Mouse (Mus musculus) hindbrain, embryonic 10.5 days (tissue): ENCODE measurements around the gene Icmt. TPM values are rescaled to one million over a fixed set of nuclear protein-coding genes. Genes with fewer than 3 reads are reported as not detected.

ENCODE experiments used
- DNase-seq: peaks from one replicate; pipeline ENCODE4 v3.0.0-alpha.2; 2017; ENCODE audit warnings: low spot score
- H3K27ac ChIP-seq: fragments of 300-500 bp; sonication (generic); 2 replicates; pipeline ENCODE4 v1.5.1; 2016; ENCODE audit warnings: mild to moderate bottlenecking, moderate library complexity
- H3K27me3 ChIP-seq: fragments of 300-500 bp; sonication (generic); 2 replicates; pipeline ENCODE4 v1.6.1; 2016; ENCODE audit warnings: mild to moderate bottlenecking; ENCODE audit not compliant: poor library complexity, insufficient read depth, severe bottlenecking
- H3K36me3 ChIP-seq: fragments of 300-500 bp; sonication (generic); 2 replicates; pipeline ENCODE4 v1.6.1; 2016; ENCODE audit warnings: mild to moderate bottlenecking, moderate library complexity
- H3K4me1 ChIP-seq: fragments of 300-500 bp; sonication (generic); replicated peaks from 2 replicates; pipeline ENCODE4 v1.6.1; 2016; ENCODE audit warnings: mild to moderate bottlenecking
- H3K4me3 ChIP-seq: fragments of 300-500 bp; sonication (generic); 2 replicates; pipeline ENCODE4 v1.5.1; 2016; ENCODE audit warnings: mild to moderate bottlenecking, moderate library complexity
- H3K9me3 ChIP-seq: fragments of 300-500 bp; sonication (generic); 2 replicates; pipeline ENCODE4 v1.6.1; 2016; ENCODE audit warnings: mild to moderate bottlenecking, moderate library complexity
- WGBS: fragments of 180-500 bp; shearing (Covaris S2); methylation state at CpG from one replicate; pipeline ENCODE4 v1.1.7; 2016; 5-methylcytosine and 5-hydroxymethylcytosine counted together
- polyA plus RNA-seq: library from polyadenylated mRNA; unstranded; fragments of >200 nt; fragmentation: Nextera tagmentation; extraction: Ambion mirVana; gene quantifications from 2 replicates; pipeline ENCODE4 v1.2.1, GENCODE M21; 2016

Icmt gene
- polyA plus RNA-seq, 1 experiment from 2014 or later = 22.3 TPM

DNA sequence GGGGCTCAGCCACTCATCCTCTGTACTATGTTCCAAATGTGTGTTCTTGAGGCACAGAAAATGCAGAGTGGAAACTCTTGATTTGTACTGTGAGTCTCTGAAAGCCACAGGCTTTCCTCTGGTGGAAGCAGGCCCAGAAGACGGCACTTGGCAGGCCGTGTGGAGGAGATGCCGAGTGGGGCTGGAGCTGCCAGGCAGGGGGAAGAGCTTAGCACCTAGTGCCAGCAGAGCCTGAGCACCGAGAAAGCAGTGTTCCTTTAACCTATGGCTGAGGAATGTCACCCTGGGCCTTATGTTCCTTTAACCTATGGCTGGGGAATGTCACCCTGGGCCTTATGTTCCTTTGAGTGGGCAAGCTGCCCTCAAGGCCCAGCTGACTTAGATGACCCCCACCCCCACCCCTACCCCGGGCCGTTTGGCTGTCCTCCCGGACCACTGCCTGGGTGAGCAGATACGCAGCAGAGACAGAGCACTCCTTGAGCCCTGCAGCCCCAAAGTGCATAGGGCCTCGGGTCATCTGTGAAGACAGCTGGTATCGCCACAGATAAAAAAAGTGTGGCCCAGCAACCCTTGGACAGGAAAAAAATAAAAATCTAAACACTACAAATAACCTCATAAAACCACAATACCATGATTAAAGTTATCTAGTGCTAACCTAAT is 30.7 kb upstream of the Icmt start:
- Histone ChIP-seq H3K4me3 (no peak overlapping the region), H3K4me1 (peaks cover 83% of the 10 kb centered on the region), H3K36me3 (peaks cover 23% of the 10 kb centered on the region), H3K27me3 (peaks cover 15% of the 10 kb centered on the region), H3K27ac (0 out of 2 replicates have a peak overlapping the region, but pooled peaks have one; percentile 30), H3K9me3 (no peaks in the 10 kb centered on the region)
- DNase-seq = no peak
- 52% methylated on average over 10 of the region's 10 CpGs for WGBS

DNA sequence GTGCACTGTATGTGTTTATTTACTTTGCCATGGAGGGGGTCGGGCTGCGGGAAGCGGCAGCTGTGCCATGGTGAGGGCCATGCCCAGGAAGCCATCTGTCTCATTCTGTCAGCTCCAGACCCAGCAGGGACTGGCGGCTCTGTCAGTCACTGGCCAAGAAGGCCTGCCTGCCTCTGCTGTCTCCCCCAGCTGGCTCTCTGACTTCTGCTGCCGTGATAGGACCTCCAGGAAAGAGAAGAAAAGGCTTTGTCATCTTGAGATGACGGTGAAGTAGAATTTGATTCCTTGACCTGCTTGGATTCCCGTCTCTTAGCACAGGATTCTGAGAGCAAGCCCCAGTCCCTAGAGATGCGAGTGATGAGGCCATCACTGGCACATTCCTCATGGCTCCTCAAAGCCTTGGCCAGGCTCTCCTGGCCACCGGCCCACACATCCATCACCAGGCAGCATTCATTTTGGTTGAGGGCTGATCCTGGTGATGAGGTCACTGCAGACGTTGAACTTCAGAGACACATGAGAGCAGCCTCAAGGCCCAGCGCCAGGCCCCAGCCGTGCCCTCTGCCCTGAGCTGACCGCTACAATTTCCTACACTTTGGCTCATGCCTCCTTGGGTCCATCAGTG is 29.2 kb upstream of the Icmt start:
- no peak overlapping the region; the same call in 1 of the 2 replicates for H3K27ac ChIP-seq
- peaks cover 30% of the 10 kb centered on the region for H3K27me3 ChIP-seq
- H3K4me3 ChIP-seq = no peak overlapping the region
- DNase-seq = no peak
- peaks cover 83% of the 10 kb centered on the region for H3K4me1 ChIP-seq
- no peaks in the 10 kb centered on the region for H3K9me3 ChIP-seq
- 72% methylated on average over 13 of the region's 13 CpGs for WGBS
- H3K36me3 ChIP-seq = peaks cover 23% of the 10 kb centered on the region

DNA sequence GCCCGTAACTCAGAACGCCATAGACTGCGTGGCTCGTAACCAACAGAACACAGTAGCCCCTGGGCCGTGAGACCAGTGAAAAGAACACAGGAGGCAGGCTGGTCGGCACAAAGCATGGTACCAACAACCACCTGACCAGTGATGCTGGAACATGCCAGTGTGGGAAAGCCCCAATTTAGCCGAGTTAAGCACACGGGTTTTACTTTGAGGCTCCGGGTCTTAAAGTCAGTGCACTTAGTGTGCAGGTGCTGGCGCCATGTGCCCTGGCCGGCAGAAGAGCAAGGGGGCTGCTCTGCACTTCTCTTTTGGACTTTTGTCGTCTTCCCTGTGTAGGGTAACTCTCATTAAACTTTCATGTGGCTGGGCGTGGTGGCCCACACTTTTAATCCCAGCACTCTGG is 27.1 kb upstream of the Icmt start:
- H3K36me3 ChIP-seq = peaks cover 20% of the 10 kb centered on the region
- no peak overlapping the region for H3K27ac ChIP-seq
- 90% methylated on average over 13 of the region's 13 CpGs for WGBS
- H3K9me3 ChIP-seq = no peaks in the 10 kb centered on the region
- H3K4me1 ChIP-seq = peaks cover 84% of the 10 kb centered on the region
- no peak for DNase-seq
- H3K27me3 ChIP-seq = peaks cover 51% of the 10 kb centered on the region
- no peak overlapping the region for H3K4me3 ChIP-seq

DNA sequence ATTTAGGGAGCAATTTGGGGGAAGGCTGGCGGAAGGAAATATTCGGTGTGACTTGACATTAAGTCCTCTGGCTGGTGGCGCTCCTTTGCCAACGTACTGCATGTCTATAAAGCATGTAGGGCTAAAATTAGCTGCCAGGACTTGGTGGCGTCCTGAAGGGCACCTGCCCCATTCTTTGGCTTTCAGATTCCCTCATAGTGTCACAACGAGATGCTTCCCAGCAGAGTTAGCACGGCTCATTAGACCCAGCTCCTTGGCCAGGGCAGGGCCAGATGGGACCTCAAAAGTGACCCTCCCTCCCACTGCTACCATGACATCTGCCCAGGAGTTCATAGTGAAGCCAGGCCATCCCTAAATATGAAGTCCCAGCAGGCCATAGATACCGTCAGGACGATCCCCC is 26.4 kb upstream of the Icmt start:
- WGBS = 79% methylated on average over 9 of the region's 9 CpGs
- H3K4me1 ChIP-seq = peaks cover 88% of the 10 kb centered on the region
- H3K9me3 ChIP-seq = no peaks in the 10 kb centered on the region
- DNase-seq = no peak
- peaks cover 19% of the 10 kb centered on the region for H3K36me3 ChIP-seq
- no peak overlapping the region for H3K27ac ChIP-seq
- H3K27me3 ChIP-seq = peaks cover 58% of the 10 kb centered on the region
- H3K4me3 ChIP-seq = no peak overlapping the region

DNA sequence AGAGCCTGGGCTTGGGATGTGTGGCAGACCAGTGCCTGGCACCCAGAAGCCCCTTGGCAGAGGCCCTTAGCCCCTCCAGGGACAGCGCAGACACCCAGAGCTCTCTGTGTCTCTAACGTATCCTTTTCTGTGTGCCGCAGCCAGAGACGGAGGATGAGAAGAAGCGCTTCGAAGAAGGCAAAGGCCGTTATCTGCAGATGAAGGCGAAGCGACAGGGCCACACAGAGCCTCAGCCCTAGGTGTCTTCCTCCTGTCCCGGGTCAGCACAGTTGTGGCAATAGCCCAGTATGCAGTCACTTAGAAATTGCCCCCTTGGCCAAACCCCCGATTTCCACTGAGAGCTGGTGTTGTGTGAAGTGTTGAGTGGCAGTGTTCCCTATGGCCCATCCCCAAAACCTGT is 25.7 kb upstream of the Icmt start:
- no peak for DNase-seq
- Histone ChIP-seq H3K4me3 (no peak overlapping the region), H3K27me3 (peaks cover 65% of the 10 kb centered on the region), H3K4me1 (peaks cover 87% of the 10 kb centered on the region), H3K27ac (0 out of 2 replicates have a peak overlapping the region, but pooled peaks have one; percentile 41), H3K9me3 (no peaks in the 10 kb centered on the region), H3K36me3 (peaks cover 19% of the 10 kb centered on the region)
- 93% methylated on average over 11 of the region's 11 CpGs for WGBS

DNA sequence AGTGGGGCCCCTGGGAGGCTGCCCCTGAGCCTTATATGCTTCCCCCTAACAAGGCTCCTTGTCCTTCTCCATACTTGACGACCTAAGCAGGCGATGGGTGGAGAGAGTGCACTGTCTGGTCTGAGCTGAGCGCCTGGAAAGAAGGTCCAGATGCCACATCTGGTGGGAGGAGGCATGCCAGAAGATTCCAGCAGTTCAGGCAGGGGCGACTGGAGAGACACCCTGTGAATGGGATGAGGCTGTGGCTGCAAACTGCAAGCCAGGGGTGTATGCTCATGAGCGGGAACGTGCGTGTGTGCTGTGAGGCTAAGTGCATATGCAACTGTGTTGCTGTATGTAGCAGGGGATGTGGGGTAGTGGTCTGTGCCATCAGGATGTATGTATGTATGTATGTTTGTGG is 25.0 kb upstream of the Icmt start:
- H3K9me3 ChIP-seq = no peaks in the 10 kb centered on the region
- peaks cover 92% of the 10 kb centered on the region for H3K4me1 ChIP-seq
- peaks cover 19% of the 10 kb centered on the region for H3K36me3 ChIP-seq
- H3K27me3 ChIP-seq = peaks cover 72% of the 10 kb centered on the region
- no peak for DNase-seq
- 69% methylated on average over 7 of the region's 7 CpGs for WGBS
- H3K27ac ChIP-seq = no peak overlapping the region
- H3K4me3 ChIP-seq = no peak overlapping the region

DNA sequence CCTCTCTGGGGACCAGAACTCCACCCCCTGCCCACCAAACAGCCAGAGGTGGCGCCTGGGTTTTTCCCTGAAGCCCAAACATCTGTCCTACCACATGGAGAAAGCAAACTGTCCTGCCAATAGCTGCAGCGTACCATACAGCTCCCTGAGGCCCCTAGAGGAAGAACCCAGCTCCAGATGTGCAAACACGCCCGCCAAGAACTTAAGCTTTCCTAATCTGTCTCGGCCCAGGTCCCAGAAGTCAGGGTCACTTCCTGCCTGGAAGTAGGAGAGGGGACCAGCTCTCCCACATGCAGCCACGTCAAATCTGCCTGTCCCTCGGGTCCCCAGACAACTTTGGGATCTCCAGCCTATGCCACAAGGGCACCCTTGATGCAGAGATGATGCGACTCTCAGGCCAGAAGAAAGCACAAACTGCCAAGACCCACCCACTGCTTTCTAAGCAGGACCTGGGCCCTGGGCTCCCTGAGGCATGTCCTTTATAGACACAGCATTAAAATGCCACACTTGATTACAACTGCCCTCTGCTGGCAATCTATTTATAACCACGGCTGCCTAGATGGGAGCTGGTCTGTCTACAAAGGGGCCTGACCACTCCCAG is 24.5 kb upstream of the Icmt start:
- Histone ChIP-seq H3K27me3 (peaks cover 77% of the 10 kb centered on the region), H3K4me3 (no peak overlapping the region), H3K36me3 (peaks cover 18% of the 10 kb centered on the region), H3K9me3 (no peaks in the 10 kb centered on the region), H3K27ac (peak overlapping the region; percentile 89), H3K4me1 (peaks cover 90% of the 10 kb centered on the region)
- WGBS = 38% methylated on average over 9 of the region's 9 CpGs
- DNase-seq = peak; percentile 39

DNA sequence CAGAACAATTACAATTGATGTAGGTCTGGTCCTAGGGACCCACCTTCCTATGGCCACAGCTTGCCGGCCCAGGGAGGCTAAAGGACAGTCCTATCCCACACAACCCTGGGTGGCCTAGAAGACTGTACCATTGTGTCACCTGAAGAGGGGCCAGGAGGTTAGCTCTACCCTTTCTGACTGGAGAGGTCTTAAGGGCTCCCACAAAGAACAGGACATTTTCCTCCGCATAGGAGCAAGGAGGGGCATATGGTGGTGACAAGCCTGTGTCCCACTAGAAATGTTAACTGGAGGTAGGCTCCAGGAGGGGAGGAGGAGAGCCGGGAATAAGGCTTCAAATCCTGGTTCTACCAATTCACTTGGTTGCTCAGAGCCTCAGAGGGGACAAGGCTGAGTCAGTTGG is 23.8 kb upstream of the Icmt start:
- 26% methylated on average over 3 of the region's 3 CpGs for WGBS
- peak; percentile 19 for DNase-seq
- peaks cover 83% of the 10 kb centered on the region for H3K4me1 ChIP-seq
- H3K36me3 ChIP-seq = peaks cover 12% of the 10 kb centered on the region
- peak overlapping the region; percentile 89 for H3K27ac ChIP-seq
- peak overlapping the region; percentile 71 for H3K4me3 ChIP-seq
- peaks cover 3% of the 10 kb centered on the region; the same call in 1 of the 2 replicates for H3K9me3 ChIP-seq
- H3K27me3 ChIP-seq = peaks cover 78% of the 10 kb centered on the region

DNA sequence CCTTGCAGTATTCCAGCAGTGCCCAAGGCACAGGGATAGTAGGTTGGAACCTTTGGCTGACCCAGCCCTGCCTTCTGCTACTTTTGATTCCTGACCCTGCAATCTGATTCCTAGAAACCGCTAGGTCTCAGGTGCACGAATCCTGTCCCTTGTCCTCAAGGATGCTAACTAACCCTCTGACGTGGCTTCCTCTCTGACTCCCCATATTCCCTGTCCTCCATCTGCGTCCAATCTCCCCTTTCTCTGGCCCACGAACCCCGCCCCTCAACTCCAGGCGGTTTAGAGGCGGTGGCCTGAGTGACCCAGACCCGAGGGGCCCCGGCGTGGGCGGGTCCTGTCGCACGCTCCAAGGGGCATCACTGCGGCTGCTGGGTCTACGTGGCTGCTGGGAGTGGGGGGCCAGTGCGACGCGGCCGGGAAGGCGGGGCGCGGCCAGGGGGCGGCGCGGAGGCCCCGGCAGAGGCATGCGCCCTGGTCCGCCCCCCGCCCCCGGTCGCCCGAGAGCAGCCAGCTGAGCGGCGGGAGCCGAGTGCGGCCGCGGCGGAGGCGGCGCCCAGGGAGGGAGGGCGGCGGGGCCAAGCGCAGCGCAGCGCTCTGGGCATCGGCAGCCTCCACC is 23.3 kb upstream of the Icmt start, which contains the start of gene Gpr153:
Gene Gpr153, plus strand, starts transcription at position 612 of the 616 bp plus-strand sequence.
- H3K4me1 ChIP-seq = peaks cover 78% of the 10 kb centered on the region
- H3K9me3 ChIP-seq = peaks cover 3% of the 10 kb centered on the region; the same call in 1 of the 2 replicates
- 0 out of 2 replicates have a peak, but pooled peaks cover 8% of the 10 kb centered on the region for H3K36me3 ChIP-seq
- WGBS = under 1% methylated on average over 48 of the region's 48 CpGs
- H3K4me3 ChIP-seq = peak within 1 kb of the TSS; percentile 71
- peak; percentile 73 for DNase-seq
- peaks cover 81% of the 10 kb centered on the region for H3K27me3 ChIP-seq
- peak within 1 kb of the TSS; percentile 89 for H3K27ac ChIP-seq

DNA sequence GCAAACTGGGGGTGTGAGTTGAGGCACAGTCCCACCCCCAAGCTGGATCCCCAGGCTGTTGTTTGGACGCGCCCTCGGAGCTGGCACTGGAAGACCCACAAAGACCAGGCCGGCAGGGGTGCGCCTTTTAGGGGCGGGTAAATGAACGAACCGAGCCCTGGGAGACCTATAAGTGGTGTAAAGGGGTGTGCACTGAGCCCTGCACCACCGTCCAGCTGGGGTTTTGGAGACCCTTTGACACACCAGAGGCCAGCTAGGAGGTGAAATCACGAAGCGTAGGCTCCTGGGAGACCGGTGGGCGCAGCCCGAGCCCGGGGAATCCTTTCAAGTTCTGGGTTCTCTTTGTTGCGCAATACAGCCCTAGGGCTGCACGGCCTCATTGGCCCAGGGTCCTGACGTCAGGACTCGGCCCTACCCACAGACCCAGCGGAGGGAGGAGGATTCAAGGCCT is 22.3 kb upstream of the Icmt start:
- peaks cover 3% of the 10 kb centered on the region; the same call in 1 of the 2 replicates for H3K9me3 ChIP-seq
- peaks cover 88% of the 10 kb centered on the region for H3K27me3 ChIP-seq
- DNase-seq = peak; percentile 58
- H3K27ac ChIP-seq = peak overlapping the region; percentile 89
- H3K4me1 ChIP-seq = peaks cover 69% of the 10 kb centered on the region
- peak overlapping the region; percentile 71 for H3K4me3 ChIP-seq
- peaks cover 11% of the 10 kb centered on the region for H3K36me3 ChIP-seq
- under 1% methylated on average over 20 of the region's 20 CpGs for WGBS

DNA sequence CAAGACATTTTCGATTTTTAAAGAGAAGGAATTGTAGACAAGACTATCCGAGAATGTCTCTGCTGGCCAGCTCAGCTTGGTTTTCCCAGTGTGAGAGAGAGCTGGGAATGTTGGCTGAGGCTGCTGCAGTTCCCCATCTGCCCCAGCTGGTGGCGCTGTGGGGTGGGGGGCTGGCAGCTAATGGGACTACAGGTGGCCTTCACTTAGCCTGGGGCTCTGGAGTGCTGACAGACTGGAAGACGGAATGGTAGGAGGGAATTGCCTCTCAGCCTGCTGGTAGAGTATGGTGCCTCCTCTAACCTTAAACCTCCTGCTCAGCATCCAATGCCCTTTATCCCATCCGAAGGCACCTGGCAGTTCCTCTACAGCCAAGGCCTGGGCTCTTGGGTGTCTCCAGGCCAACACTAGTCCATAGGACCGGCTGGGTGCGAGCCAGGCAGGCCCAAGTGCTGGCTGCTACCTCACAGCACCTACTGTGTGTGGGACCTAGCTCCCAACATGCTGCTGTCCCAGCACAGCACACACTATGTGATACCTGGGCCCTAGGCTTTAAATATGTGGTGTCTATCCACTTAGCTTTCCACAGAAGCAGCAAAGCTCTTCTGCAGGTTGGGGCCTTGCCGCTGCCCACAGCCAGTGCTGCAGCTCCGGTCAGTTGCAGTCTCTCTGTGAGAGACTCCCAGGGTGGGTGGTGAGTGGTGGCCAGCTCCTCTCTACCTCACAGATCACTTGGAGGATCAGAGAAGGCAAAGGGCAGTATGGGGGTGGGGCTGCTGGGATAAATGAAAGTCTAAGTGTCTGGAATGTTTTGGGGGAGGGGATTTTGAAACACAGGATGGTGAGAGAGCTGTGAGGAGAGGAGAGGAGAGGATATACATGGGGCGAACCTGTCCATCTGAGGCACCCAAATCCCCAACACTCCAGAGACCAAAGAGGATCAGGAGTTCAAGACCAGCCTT is 20.4 kb upstream of the Icmt start:
- 53% methylated on average over 10 of the region's 10 CpGs for WGBS
- DNase-seq = peak; percentile 59
- H3K36me3 ChIP-seq = peaks cover 23% of the 10 kb centered on the region
- H3K4me3 ChIP-seq = no peak overlapping the region
- peaks cover 93% of the 10 kb centered on the region for H3K27me3 ChIP-seq
- H3K27ac ChIP-seq = no peak overlapping the region
- H3K4me1 ChIP-seq = peaks cover 56% of the 10 kb centered on the region
- H3K9me3 ChIP-seq = peaks cover 3% of the 10 kb centered on the region; the same call in 1 of the 2 replicates

DNA sequence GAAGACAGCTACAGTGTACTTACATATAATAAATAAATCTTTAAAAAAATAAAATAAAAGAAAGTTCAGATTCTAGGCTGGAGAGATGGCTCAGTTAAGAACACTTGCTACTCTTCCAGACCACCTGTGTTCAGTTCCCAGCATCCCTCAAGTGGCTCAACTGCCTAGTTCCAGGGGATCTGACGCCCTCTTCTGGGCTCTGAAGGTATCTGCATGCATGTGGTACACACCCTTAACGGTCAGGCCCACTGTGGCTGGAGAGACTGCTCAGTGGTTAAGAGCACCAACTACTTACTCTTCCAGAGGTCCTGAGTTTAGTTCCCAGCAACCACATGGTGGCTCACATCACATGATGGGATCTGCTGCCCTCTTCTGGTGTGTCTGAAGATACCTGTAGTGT is 19.1 kb upstream of the Icmt start:
- Histone ChIP-seq H3K27me3 (peaks cover 93% of the 10 kb centered on the region), H3K36me3 (peaks cover 23% of the 10 kb centered on the region), H3K4me3 (no peak overlapping the region), H3K27ac (no peak overlapping the region), H3K4me1 (peaks cover 56% of the 10 kb centered on the region), H3K9me3 (peaks cover 3% of the 10 kb centered on the region; the same call in 1 of the 2 replicates)
- 67% methylated on average over 2 of the region's 2 CpGs for WGBS
- DNase-seq = no peak
